Mouse (Mus musculus): ENCODE measurements at regions not wholly inside any gene's neighbourhood (a gene's known extent, or its start where the extent isn't known, plus 50 kb on each side); places are given as distances from the start of the nearest gene placed in this dataset.

DNA sequence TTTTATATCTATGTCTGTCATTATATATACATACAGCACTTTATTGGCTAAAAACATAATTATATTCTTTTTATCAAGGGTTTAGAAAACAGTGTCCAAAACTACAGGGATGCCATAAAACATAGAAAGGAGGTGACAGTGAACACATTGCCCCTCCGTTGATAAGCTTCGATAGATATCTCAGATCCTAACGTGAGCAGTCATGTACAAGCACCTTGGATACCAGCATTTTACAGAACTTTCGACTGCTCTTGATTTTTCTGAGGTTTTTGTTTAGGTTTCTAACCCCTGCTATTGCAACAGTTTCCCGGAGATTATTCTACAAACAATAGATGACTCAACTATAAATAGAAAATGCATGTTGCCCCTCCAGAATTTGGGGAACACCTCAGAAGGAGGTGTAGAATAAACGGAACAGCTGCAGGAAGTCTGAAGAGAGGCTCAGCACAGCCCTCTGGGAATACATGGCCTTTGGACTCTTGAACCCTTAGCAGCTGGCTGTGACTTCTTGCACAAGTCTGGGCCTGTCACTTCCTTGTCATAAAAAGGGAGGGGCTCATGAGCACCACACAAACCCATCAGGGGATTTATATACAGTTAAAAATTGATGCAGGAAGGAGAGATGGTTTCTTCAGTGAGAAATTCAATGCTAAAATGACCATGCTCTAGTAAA lies 87.1 kb upstream of the Gpc5 start:
- TF ChIP-seq EP300 (IDR thresholded peaks at IDR 0.05; ENCODE audit: insufficient read depth, low read depth, low read length) (no peak), CTCF (IDR thresholded peaks at IDR 0.05) (no peak)

All from heart, adult 2 months (tissue).